Mouse (Mus musculus): ENCODE measurements at regions not wholly inside any gene's neighbourhood (a gene's known extent, or its start where the extent isn't known, plus 50 kb on each side); places are given as distances from the start of the nearest gene placed in this dataset.

DNA sequence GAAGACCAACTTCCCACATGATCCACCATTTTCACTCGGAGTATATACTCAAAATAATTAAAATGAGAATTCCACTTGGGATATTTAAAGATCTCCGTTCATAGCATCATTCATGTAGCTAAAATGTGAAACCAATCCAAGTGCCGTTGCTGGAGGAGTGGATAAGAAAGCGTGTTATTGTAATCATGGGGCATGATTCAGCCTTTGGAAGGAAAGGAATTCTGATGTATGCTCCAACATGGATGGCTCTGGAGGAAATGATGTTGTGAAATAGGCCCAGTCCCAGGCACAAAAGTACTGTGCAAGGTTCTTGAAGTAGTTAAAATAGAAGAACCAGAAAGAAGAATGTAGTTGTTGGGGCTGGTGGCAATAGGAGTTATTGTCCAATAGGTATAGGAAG, 64.7 kb upstream of the Rbms1 start:
- H3K36me3 ChIP-seq, result no peaks in the 10 kb centered on the region
- no peaks in the 10 kb centered on the region for H3K9me3 ChIP-seq (replicated peaks)
- H3K4me2 ChIP-seq, result no peak overlapping the region
- no peak overlapping the region for H3K4me3 ChIP-seq
- H3K4me1 ChIP-seq (replicated peaks), result no peaks in the 10 kb centered on the region
- H3K27ac ChIP-seq, result no peak overlapping the region
- no peaks in the 10 kb centered on the region for H3K27me3 ChIP-seq
- WGBS, result 75% methylated on average over 4 of the region's 4 CpGs
- ATAC-seq (replicated peaks; ENCODE audit: insufficient number of reproducible peaks, insufficient read depth, low FRiP score, low read depth), result no peak
- no peak overlapping the region for H3K9ac ChIP-seq

DNA sequence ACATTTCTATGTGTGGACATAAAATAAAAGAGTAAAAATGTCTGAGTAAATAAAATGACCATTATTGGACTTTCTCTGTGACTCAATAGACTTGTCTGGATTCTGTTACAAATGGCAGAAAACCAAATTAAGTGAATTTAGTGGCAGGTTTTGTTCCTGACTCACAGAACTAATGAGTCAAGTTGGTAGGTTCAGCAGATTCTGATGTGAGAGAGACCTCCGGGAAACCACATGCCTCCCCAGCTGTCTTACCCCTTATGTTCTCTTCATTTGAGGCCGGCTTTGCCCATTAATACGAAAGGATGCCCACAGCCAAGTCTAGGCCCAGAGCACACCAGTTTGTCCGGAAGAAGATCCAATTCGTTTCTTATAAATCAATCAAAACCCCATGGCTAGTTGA, 59.4 kb upstream of the Rbms1 start:
- Histone ChIP-seq H3K36me3 (no peaks in the 10 kb centered on the region), H3K9ac (no peak overlapping the region), H3K4me3 (no peak overlapping the region), H3K27me3 (no peaks in the 10 kb centered on the region), H3K27ac (no peak overlapping the region), H3K4me1 (replicated peaks) (0 out of 2 replicates have a peak, but pooled peaks cover 2% of the 10 kb centered on the region), H3K4me2 (no peak overlapping the region), H3K9me3 (replicated peaks) (no peaks in the 10 kb centered on the region)
- ATAC-seq (replicated peaks; ENCODE audit: insufficient number of reproducible peaks, insufficient read depth, low FRiP score, low read depth), result no peak
- 91% methylated on average over 5 of the region's 5 CpGs for whole genome bisulfite sequencing

DNA sequence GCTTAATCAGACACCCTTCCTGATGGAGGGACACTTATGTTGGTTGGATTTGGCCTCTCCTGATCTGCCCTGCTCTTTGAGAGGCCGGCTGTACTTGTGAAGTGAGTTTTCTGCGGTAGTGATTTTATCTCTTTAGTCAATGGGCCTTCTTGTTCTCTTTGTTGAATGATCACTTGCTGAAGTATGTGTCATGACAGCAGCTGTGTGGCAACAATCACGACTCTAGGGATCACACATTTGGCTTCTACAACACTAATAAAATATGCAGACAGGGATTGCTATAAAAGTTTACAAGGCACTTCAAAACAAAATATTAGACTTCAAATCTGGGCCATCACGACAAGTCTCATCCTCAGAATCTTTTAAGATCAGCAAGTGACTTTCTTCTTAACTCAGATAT, 57.8 kb upstream of the Rbms1 start:
- no peaks in the 10 kb centered on the region for H3K36me3 ChIP-seq
- no peaks in the 10 kb centered on the region for H3K9me3 ChIP-seq (replicated peaks)
- H3K9ac ChIP-seq, result no peak overlapping the region
- H3K4me1 ChIP-seq (replicated peaks), result 0 out of 2 replicates have a peak, but pooled peaks cover 2% of the 10 kb centered on the region
- WGBS, result 33% methylated on average over 4 of the region's 4 CpGs
- H3K27me3 ChIP-seq, result no peaks in the 10 kb centered on the region
- ATAC-seq (replicated peaks; ENCODE audit: insufficient number of reproducible peaks, insufficient read depth, low FRiP score, low read depth), result no peak
- H3K4me3 ChIP-seq, result no peak overlapping the region
- no peak overlapping the region for H3K27ac ChIP-seq
- H3K4me2 ChIP-seq, result no peak overlapping the region

DNA sequence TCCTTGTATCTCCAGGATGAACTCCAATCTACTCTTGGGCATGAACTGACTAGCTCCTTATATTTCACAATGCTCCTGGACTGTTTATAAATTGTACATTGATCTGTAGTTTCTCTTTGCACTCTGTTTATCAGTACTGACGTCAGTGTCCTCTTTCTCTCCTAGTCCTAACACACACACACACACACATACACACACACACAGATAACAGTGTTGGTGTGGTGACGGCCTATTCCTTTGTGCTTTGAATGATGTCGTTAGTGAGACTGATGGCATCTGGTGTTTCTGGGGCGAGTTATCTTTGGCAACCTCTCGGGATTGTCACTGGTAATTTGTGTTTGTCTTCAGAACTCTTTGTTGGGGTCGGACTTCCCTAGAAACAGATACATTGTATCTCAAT, 50.0 kb upstream of the Rbms1 start:
- Histone ChIP-seq H3K27ac (no peak overlapping the region), H3K4me2 (no peak overlapping the region), H3K9ac (no peak overlapping the region), H3K27me3 (no peaks in the 10 kb centered on the region), H3K4me3 (no peak overlapping the region), H3K4me1 (replicated peaks) (no peaks in the 10 kb centered on the region), H3K9me3 (replicated peaks) (no peaks in the 10 kb centered on the region), H3K36me3 (no peaks in the 10 kb centered on the region)
- 18% methylated on average over 6 of the region's 6 CpGs for WGBS
- no peak for ATAC-seq (replicated peaks; ENCODE audit: insufficient number of reproducible peaks, insufficient read depth, low FRiP score, low read depth)

Measured in heart, embryonic 15.5 days (tissue).